Mouse (Mus musculus) hindbrain, embryonic 14.5 days (tissue): ENCODE data around the gene Chd2. TPM values are rescaled to one million over a fixed set of nuclear protein-coding genes. Genes with fewer than 3 reads are reported as not detected.

Experiments
- polyA plus RNA-seq: library from polyadenylated mRNA; unstranded; fragments of >200 nt; fragmentation: Nextera tagmentation; extraction: Ambion mirVana; gene quantifications from 2 replicates; pipeline ENCODE4 v1.2.1, GENCODE M21; 2014

Chd2 gene
- polyA plus RNA-seq, 1 experiment from 2014 or later = 42.3 TPM

Other genes with a start within 250 kb of the Chd2 start
- 46.3 and 46.7 TPM in 2 replicates for gene Rgma, start 166.3 kb downstream of the Chd2 start, polyA plus RNA-seq
- gene Fam174b, start 198.5 kb upstream of the Chd2 start, polyA plus RNA-seq = 32.9 and 37.6 TPM in 2 replicates